Mouse (Mus musculus) CD4-positive helper T cell, adult 2 months (primary cell): ENCODE results near the gene D430019H16Rik.

Experiments
- DNase-seq: peaks from one replicate; pipeline ENCODE4 v3.0.0-alpha.2; 2012; ENCODE audit warnings: low read depth, missing footprints, low spot score

D430019H16Rik gene

DNA sequence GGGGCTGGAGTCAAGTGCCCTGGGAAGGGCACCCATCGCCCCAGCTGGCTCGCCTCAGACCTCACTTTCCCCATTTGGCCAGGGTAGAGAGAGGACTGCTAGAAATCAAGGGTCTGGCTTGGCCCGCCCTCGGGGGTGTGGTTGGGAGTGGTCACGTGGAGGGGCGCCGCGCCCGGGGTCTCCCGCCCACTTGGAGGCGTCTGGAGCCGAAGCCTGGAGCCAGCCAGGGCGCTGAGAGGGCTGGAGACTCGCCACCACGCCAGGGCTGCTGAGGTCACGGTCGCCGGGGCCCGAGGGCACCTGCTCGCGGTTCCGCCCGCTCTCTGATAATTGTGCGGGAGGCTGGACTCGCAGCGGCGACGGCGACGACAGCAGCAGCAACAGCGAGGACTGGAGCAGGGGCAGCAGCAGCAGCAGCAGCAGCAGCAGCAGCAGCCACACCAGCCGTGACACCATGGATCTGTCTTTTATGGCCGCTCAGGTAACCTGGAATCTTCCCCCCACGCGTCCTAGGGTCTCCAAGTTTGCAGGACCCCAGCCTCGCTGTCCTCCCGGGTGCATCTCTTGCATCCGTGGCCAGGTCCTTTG, at the start of gene D430019H16Rik:
D430019H16Rik (plus strand) TSS at position 187 of the 588 bp plus-strand sequence.
- peak; percentile 6 for DNase-seq

DNA sequence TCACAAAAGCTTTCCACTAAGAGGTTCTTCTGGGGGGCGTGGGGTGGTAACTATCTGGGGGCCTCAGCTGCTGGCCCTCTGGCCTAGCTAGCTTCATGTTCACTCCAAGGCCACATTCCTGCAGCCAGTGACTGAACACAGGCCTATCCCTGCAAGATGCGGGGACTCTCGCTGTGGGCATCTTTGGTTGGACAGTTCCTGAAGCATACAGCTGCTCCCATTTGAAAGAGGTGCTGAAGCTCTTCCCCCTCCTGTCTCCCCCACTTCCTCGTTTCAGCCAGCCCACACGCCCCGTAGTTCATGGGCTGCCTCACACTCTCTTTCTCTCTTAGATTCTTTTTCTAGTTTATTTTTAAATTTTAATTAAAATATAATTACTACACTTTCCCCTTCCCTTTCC, 47.6 kb upstream of the D430019H16Rik start:
- no peak for DNase-seq

DNA sequence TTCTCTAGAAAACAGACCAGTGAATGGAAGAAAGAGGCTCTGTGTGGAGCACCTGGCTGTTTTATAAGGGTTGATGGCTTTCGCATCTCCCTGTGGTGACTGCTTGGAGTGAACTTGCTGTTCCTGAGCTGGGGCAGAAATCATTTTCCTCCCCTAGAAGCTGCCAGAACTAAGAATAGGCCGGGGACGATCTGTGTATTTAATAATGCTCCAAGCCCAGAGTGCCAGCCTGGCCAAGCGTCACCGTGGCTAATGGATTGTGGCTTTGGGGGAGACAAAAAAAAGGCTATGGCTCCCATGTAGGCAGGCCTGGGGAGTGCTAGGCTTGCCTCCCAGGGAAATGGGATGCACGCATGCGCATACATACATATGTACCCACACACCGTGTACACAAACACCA, 39.7 kb upstream of the D430019H16Rik start:
- DNase-seq = no peak

DNA sequence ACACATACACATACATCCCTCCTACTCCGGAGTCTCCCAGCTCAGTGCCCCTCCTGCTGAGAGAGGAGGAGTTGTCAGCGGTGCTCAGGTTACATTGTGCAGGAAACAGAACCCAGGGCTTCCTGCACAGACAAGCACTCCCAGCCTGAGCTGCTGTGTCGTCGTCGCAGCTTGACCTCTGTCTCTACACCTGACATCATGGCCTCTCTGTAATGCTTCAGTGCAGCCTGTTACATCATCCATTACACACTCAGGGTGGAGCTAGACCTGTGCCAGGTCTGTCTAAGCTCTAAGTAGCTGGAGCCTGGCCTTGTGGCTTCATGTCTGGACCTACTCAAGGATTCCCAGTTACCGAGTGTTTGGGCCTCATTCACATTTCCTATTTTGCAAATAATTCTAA, 33.2 kb upstream of the D430019H16Rik start:
- no peak for DNase-seq

DNA sequence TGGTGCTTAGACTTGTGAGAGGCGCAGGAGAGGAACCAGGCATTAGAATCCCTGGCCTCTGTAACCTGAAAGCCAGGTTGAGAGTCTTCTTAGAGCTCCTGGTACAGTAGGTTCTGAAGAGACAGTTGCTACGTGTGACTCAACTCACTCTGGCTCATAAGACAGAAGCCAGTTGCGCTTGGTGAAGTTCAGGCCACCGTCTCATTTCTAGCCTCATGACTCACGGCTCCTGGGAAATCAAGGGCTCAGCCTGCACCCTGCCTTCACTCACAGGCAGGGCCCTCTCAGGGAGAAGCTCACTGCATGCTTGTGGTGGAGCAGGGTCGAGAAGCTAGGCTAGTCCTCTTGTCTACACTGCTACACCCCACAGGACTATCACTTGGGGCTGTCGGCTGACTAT, 27.1 kb upstream of the D430019H16Rik start:
- no peak for DNase-seq

DNA sequence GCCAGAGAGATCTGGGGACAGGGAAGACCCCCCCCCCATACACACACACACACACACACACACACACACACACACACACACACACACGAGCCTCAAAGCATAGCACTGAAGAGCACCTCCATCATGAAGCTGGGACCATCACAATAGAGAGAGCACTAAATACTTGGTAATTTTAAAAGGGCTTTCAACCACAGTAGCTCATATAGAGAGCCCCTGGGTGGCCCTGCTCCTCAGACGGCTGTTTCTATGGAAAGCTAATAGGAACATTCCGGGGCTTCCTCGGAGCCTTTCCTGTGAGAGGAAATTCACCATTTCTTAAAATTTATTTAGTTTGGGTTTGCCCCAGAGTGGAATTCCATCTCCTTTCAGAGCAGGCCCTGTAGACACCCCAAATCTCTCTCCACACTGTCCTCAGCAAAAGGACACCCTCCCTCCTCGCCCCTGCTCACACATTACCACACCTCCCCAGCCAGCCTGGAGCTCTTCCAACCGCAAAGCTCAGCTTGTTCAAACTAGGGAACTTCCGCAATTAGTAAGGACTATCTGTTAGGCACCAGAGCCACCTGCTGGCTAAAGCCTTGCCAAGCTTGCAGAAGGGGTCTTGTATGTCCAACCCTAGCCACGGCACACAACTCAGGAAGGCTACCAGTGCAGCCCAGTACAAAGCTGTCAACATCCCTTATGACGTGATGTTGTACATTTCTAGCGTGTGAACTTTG, 26.5 kb upstream of the D430019H16Rik start:
- no peak for DNase-seq

DNA sequence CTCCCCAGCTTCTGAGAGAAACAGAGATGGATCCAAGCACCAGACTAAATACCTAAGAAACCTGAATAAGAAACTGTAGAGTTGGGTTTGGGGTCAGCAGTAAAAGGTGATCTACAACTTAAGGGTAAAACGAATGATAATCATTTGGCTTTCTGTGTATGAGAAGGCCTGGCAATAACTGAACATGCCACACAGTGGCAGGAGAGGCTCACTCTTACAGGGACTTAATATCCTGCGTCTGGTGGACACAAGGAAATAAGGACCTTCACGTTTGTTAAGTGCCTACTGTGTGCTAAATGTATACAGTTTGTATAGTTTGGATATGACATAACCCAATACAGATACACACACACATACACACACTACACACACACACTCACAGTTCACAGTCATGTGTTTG, 21.8 kb upstream of the D430019H16Rik start:
- no peak for DNase-seq

DNA sequence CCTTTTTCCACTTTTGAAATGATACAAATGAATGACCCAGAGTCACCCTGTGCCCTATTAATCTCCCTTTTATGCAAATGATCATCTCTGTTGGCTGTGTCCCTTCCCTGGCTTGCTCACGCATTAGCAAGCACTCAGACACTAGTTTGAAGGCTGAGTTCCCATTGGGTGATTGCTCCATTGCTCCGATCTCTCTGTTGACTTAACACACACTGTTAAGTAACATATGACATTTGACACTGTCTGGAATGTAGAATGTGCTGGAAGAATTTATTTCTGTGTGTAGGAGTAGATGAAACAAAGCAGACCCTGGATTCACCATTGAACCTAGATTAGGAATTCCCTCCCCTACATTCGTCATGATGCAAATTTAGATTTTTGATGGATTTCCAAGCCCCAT, 20.8 kb upstream of the D430019H16Rik start:
- DNase-seq = no peak

DNA sequence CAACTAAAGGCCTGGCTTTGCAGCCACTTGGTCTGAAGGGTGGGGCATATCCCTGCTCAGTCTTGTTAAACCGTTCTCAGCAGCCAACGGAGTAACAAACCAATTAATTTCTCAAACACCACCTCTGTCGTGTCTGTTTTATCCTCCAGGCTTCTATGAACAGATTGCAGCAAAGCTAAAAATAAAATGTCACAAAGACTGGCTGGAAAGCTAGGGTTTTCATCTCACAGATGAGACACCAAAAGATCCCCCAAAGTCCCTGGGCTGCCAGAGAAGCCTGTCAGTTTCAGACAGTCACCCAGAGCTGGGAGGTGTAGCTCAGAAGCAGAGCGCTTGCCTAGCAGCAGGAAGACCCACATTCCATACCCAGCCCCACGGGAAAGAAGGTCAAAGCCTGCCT, 15.4 kb upstream of the D430019H16Rik start:
- no peak for DNase-seq

DNA sequence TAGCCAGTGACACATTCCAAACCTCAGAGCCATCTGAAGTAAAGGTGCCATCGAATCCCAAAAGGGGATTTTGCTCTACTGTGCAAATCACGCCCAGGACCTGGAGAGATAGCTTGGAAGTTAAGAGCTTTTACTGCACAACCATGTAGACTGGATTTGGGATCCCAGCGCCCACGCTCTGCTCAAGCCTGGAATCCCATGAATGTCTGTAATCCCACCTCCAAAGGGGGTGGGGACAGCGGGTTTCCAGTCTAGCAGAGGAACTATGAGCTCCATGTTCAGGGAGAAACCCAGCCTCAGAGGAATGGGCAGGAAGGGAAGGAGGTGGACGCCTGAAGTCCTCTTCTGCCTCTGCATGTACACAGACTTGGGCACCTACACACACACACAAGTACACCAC, 13.7 kb upstream of the D430019H16Rik start:
- no peak for DNase-seq

DNA sequence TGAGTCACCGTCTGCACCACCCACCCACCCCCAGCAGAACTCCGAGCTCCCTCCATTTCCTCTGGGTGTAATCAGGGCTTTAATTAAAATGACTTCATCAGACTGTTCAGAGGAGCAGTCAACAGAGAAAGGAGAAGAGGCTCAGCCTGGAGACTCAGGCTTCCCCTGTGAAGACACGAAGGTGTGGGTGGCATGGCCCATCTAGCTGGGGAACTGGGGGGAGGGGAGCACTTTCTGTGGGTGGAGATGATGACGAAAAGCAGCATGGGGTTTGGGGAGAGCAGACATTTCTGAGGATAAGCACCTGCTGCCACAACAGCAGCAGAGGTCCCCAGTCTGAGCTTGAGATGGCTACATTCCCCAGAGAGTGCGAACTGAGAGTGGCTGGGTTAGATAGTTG, 10.1 kb upstream of the D430019H16Rik start:
- DNase-seq = no peak

DNA sequence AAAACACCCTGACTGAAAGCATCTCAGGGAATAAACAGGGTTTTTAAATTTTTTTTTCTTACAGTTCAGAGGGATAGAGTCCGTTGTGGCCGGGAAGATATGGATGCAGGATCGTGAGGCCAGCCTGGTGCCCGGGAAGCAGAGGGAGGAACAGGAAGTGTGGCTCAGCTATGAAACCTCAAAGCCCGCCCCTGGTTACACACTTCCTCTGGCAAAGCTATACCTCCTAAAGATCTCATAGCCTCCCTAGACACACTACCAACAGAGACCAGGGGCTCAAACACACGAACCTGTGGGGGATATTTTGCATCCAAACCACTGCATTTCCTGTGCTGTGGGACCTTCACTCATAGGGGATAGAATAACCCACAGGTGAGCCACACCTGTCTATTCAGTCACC, 7.9 kb upstream of the D430019H16Rik start:
- DNase-seq = no peak

DNA sequence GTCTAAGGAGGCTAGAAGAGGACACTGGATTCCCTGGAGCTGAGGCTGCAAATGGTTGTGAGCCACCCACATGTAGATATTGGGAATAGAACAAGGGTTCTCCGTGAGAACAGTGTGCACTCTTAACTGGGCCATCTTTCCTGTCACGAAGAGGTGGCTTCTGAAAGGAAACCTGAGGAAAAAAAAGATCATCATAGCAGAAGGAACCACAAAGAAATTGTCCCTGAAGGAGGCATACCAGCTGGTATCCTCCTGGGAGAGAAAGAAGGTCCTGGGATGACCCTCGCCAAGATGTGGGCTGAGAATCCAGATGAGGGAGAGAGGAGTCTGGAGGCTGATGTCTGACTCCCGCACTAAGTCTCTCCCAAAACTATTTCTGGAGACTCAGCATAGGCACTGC, 4.4 kb upstream of the D430019H16Rik start:
- no peak for DNase-seq

DNA sequence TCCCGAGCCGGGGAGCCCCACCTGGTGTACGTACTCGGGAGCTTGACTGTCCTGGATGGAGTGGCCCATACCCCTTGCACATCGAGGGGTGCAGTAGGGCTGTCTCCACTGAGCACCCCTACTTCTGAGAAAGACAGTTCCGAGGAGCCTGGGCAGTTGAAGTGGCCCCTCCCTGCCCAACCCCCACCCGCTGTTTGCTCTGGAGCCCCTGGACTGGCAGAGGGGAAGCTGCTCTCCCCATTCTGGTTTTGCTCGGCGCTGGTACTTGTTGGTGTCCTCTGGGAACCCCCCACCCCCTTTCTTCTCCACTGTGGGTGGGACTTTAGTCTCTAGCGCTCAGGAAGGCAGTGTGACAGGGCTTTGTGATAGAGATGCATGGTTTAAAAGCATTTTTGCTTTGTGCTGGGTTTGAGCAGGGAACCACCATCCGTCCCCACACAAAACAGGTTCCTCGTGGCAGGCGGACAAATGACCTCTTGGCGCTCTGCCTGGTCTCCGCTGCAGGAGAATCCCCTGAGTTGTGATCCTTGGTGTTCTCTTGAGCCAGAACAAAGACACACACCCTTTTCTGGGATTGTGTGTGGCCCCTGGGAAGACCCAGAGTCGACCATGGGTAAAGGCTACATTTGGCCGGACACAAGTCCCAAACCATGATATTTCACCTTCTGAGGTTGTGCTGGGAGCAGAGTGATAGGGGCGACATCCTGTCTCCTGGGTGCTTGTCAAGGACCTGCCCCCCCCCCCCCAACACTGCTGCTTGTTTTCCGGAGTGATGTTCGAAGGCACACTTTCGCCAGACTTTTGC, 804 bp downstream of the D430019H16Rik start:
- peak; percentile 36 for DNase-seq

DNA sequence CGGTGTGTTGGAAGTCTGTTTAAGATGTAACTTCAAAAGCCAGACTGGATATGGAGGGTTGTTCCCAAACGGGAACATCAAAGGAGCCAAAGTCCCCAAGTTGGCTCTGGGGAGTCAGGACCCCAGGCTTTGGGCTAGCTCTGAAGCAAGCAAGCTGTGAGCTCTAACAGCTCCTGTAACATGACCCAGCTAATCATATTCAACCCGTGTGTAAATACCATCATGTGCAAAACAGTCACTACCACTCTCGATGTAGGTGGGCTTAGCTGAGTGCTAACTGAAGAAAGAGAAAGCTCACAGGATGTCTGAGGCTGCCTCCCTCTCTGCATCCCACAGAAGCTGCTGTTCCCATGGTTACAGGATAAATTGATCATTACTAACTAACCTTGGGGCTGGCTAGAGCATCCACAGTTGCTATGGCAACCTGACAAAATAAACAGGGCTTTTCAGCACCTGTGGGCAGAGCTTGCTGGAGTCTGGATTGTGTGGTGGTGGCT, 1.5 kb downstream of the D430019H16Rik start:
- DNase-seq = peak; percentile 61

DNA sequence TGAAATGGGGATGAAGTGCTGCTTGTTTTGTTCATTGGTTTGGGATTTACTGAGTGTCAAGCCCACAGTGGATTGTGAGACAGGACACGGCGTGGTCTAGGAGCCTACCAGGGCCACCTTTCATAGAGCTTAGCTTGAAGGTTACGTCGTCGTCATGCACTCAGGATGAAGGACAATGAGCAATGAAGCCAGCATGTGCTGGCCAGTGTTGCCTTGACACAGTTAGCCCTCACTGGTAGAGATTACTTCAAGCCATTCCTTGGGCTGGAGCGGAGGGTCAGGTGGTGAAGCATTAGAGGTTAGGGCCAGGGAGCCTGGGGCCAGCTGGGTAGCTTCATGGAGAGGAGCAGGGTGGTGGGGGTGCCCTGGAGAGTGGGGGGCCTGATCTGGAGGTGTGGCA, 5.1 kb downstream of the D430019H16Rik start:
- DNase-seq = no peak

DNA sequence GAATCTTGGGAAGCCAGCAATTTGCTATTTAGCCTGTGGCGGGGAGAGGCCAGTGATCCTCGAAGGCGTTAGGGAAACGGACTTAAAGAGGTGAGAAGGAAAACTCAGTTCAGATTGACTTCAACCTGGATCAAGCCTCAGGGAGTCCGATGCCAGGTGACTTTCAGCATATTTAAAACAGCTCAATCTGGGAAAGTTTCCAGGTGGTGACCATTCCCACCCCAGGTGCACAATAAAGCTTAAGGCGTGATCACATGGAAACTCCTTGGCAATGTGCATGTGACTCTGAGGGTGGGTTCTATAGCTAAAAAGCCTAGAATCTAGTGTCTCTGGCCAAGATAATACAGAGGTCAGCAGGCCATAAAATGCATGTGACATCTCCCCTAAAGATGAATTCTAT, 7.4 kb downstream of the D430019H16Rik start:
- no peak for DNase-seq

DNA sequence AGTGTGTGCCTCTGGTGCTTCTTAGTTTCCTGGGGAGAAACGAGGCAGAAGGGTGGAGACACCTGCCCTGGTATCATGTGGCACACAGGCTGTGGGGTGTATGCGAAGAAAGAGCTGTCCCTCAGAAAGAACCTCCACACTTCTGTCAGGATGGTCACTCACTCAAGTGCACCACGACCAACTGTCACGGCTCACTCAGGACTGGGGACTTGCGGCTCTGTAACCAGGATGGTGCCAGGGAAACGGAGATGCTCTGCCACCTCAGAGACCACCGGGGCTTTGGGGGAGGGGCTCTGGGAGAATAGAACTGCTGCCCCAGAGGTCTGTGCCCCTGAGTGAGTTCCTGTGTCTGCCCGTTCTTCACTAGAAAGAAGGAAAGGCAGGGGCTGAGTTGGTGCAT, 15.4 kb downstream of the D430019H16Rik start:
- DNase-seq = no peak

DNA sequence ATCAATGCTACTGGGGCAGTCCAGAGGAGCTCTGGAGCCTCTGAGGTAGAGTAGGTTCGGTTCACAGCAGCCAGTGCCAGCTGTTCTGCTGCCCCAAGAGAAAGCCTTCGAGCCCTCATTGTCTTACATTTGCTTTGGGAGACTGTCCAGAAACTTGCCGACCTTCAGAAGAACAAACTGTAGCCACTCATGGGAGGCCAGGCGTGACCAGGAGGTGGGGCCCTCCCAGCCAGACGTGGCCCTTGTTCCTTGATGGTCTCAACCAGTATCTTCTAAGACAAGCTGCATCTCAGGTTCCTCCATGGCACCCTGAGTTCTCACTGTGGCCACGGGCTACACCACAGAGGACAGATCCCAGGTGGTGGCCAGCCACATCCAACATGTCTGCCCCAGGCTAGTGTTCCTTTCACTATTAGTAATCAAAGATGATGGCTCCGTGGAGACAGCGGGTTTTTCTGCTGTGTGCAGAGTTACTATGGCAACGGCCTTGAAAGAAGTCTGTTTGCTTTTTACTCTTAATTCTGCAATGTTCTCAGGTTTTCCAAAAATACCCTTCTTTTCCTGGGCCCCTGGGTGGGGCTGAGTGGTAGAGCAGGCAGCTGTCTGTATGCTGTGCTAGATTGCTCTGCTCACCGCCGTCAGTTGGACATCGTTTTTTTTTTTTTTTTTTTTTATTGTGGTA, 21.7 kb downstream of the D430019H16Rik start:
- DNase-seq = peak; percentile 46

DNA sequence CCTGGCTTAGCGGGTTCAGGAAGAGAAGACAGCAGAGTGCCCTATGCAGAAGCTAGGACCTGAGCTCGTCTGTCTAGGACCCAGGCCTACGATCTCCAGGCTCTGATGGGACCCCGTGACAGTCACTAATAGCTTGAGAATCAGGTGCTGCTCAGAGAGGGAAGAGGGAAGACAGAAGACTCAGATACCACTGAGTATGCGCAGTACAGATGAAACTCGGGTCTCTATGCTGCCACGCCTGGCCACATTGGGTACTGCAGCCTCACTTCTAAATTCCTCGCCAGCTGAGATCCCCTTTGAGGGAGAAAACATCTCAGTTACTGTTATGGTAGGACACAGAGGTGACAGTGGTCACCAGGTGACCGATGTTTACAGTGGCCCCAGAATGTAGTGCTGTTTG, 22.8 kb downstream of the D430019H16Rik start:
- DNase-seq = peak; percentile 38

DNA sequence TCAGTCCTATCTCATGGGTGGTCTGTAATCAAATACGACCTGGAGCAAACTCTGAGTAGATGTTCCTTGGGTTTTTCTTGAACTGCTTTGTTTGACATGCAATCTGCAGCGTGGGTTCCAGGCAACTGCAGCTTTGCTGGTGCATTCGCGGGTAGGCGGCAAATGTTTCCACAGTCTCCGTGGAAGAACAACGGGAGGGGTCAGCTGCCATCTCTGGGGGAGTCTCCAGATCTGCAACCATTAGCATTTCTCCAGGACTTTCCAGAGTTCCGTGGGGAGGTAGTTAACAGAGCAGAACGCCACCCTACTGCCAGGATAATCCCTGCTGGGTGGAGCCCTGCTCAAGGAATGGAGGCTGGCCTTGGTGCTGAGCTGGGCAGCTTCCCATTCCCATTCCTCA, 23.3 kb downstream of the D430019H16Rik start:
- no peak for DNase-seq

DNA sequence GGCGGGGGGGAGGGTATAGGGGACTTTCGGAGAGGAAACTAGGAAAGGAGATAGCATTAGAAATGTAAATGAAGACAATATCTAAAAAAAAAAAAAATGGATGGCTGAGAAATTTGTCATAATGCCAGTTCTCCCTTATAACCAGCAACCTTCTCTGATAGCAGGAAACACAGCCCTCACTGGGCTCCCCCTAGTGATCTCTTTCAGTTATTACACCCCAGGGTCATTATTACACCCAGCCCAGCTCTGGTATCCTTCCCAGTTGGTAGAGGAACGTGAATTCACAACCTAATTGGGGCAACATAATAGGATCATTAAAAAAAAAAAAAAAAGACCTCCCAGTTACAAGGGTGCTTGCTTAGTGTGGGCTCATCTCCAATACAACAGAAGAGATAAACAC, 29.8 kb downstream of the D430019H16Rik start:
- DNase-seq = peak; percentile 24
